Mouse (Mus musculus) ES-E14 (cell line): Measurements from ENCODE around the gene Ggnbp2. TPM values are rescaled to one million over a fixed set of nuclear protein-coding genes. Genes with fewer than 3 reads are reported as not detected.
A peak's percentile ranks its signal among the peaks of the same experiment; 100 is the strongest.

Experiments
- DNase-seq: peaks from one replicate; pipeline ENCODE4 v3.0.0-alpha.2; 2013; ENCODE audit warnings: low read depth, low spot score
- H3K27ac ChIP-seq: 2 replicates; pipeline ENCODE4 v1.5.1; 2012; ENCODE audit warnings: low read depth, mild to moderate bottlenecking, low read length, moderate library complexity, mixed read lengths; ENCODE audit not compliant: poor library complexity, insufficient read depth, severe bottlenecking
- H3K36me3 ChIP-seq: 2 replicates; pipeline ENCODE4 v1.6.1; 2012; ENCODE audit warnings: mild to moderate bottlenecking, low read length, moderate library complexity, mixed read lengths; ENCODE audit not compliant: control insufficient read depth, poor library complexity, insufficient read depth, severe bottlenecking
- H3K4me1 ChIP-seq, 2 experiments: fragments of 150-350 bp in 1 of 2; sonication (generic) in 1 of 2; 2 replicates each; pipeline ENCODE4 v1.6.1; 2012; ENCODE audit warnings: low read length in 2 of 2, mild to moderate bottlenecking in 1 of 2, mixed read lengths in 1 of 2; ENCODE audit not compliant: control insufficient read depth in 2 of 2, insufficient read depth in 2 of 2, poor library complexity in 1 of 2
- H3K4me3 ChIP-seq, 2 experiments: fragments of 150-350 bp in 1 of 2; sonication (generic) in 1 of 2; 2 replicates each; pipeline ENCODE4 v1.5.1; 2012; ENCODE audit warnings: low read length in 2 of 2, low read depth in 1 of 2, mild to moderate bottlenecking in 1 of 2, mixed read lengths in 1 of 2; ENCODE audit not compliant: insufficient read depth in 1 of 2, poor library complexity in 1 of 2, severe bottlenecking in 1 of 2
- H3K9ac ChIP-seq: 2 replicates; pipeline ENCODE4 v1.6.1; 2012; ENCODE audit warnings: low read depth, mild to moderate bottlenecking, low read length, mixed read lengths; ENCODE audit not compliant: poor library complexity, insufficient read depth, severe bottlenecking
- H3K9me3 ChIP-seq: fragments of 150-350 bp; sonication (generic); 2 replicates; pipeline ENCODE4 v1.6.1; 2012; ENCODE audit warnings: low read depth, mild to moderate bottlenecking, low read length; ENCODE audit not compliant: control insufficient read depth, insufficient read depth
- CHD2 ChIP-seq: IDR thresholded peaks from 2 replicates; pipeline ENCODE4 v1.6.1; 2014; ENCODE audit warnings: mild to moderate bottlenecking, low read depth, low read length, inconsistent platforms
- HCFC1 ChIP-seq: IDR thresholded peaks from 2 replicates; pipeline ENCODE4 v1.6.1; 2012; ENCODE audit warnings: low read length, inconsistent platforms, borderline replicate concordance; ENCODE audit not compliant: insufficient read depth
- MAFK ChIP-seq: IDR thresholded peaks from 2 replicates; pipeline ENCODE4 v1.6.1; 2014; ENCODE audit warnings: mild to moderate bottlenecking, low read depth, low read length, inconsistent platforms; ENCODE audit not compliant: insufficient read depth
- ZC3H11A ChIP-seq: IDR thresholded peaks from 2 replicates; pipeline ENCODE4 v1.6.1; 2012; ENCODE audit warnings: low read depth, mild to moderate bottlenecking, inconsistent platforms, low read length, borderline replicate concordance
- ZNF384 ChIP-seq: IDR thresholded peaks from 2 replicates; pipeline ENCODE4 v1.6.1; 2012; ENCODE audit warnings: low read depth, low read length, inconsistent platforms
- in situ Hi-C, 2 experiments: fragments of 600-800 bp; cut with MboI; formaldehyde crosslinking; loops; one replicate each; pipeline ENCODE4 v1.15.1; 2025; ENCODE audit warnings: low sequenced_read_pairs in 2 of 2, inconsistent platforms in 1 of 2; ENCODE audit not compliant: unreplicated experiment in 2 of 2
- total RNA-seq: library from RNA; depleted of rRNA; stranded (reverse); fragments of 300-350 nt; gene quantifications from 2 replicates; pipeline ENCODE4 v1.2.3, GENCODE M21; 2012; rRNA removed

Gene Ggnbp2
- total RNA-seq: 38.6 and 59.1 TPM in 2 replicates

- H3K4me3 ChIP-seq: peak within 1 kb of the TSS; percentile 88 to 90
- TF ChIP-seq ZC3H11A (no peak), CHD2 (peak; percentile 92), ZNF384 (no peak), HCFC1 (no peak), MAFK (no peak)
- peaks cover 2% of the 10 kb centered on the region for H3K36me3 ChIP-seq
- peak; percentile 77 for DNase-seq
- H3K9me3 ChIP-seq: no peaks in the 10 kb centered on the region
- in situ Hi-C loops: no loop called here
- H3K4me1 ChIP-seq: peaks cover 2 to 7% of the 10 kb centered on the region in 2 experiments; a peak in 3 of 4 replicates
- H3K9ac ChIP-seq: peak within 1 kb of the TSS; percentile 99
- H3K27ac ChIP-seq: peak within 1 kb of the TSS; percentile 99
Measured at GRCm38 (mm10) chr11:84870337-84871043, at the start of gene Ggnbp2. Ggnbp2 (minus strand) TSS chr11:84870817.

GRCm38 (mm10) chr11:84919951-84920350 is 49.3 kb upstream of the Ggnbp2 start:
- no peaks in the 10 kb centered on the region for H3K9me3 ChIP-seq
- no peak for TF ChIP-seq CHD2
- TF ChIP-seq MAFK: no peak
- no peak overlapping the region for H3K9ac ChIP-seq
- DNase-seq: no peak
- no peak overlapping the region for H3K4me3 ChIP-seq
- no peaks in the 10 kb centered on the region for H3K36me3 ChIP-seq
- no peak overlapping the region for H3K27ac ChIP-seq
- in situ Hi-C loops: loop anchor here in 1 of 2 experiments (5.0 kb wide), 1 partner anchor 62 kb away; no protein-coding TSS in a partner anchor
- peaks cover 0 to 2% of the 10 kb centered on the region in 2 experiments; a peak in 1 of 4 replicates for H3K4me1 ChIP-seq

- DNase-seq: peak; percentile 53
- Histone ChIP-seq H3K4me3 (no peak overlapping the region), H3K4me1 (peaks cover 0 to 2% of the 10 kb centered on the region in 2 experiments; a peak in 1 of 4 replicates), H3K27ac (no peak overlapping the region), H3K36me3 (peaks cover 1% of the 10 kb centered on the region; the same call in 1 of the 2 replicates), H3K9ac (no peak overlapping the region), H3K9me3 (no peaks in the 10 kb centered on the region)
- in situ Hi-C loops: loop anchor here in 1 of 2 experiments (5.0 kb wide), 1 partner anchor 63 kb away; no protein-coding TSS in a partner anchor
- TF ChIP-seq MAFK: no peak
- TF ChIP-seq ZC3H11A: no peak
- no peak for TF ChIP-seq ZNF384
- no peak for TF ChIP-seq CHD2
- TF ChIP-seq HCFC1: no peak
Measured at GRCm38 (mm10) chr11:84919276-84919675, 48.7 kb upstream of the Ggnbp2 start.

- DNase-seq: peak; percentile 78
- H3K9me3 ChIP-seq: no peaks in the 10 kb centered on the region
- H3K4me3 ChIP-seq: no peak overlapping the region
- H3K36me3 ChIP-seq: peaks cover 9% of the 10 kb centered on the region; the same call in 1 of the 2 replicates
- peak overlapping the region; percentile 60; the same call in 1 of the 2 replicates for H3K9ac ChIP-seq
- 0 out of 2 replicates have a peak, but pooled peaks have one; percentile 30 for TF ChIP-seq ZNF384
- no peak for TF ChIP-seq CHD2
- no peak for TF ChIP-seq HCFC1
- TF ChIP-seq MAFK: no peak
- TF ChIP-seq ZC3H11A: peak; percentile 81
- no peak overlapping the region for H3K27ac ChIP-seq
- H3K4me1 ChIP-seq: peaks cover 0 to 2% of the 10 kb centered on the region in 2 experiments; a peak in 1 of 4 replicates
- in situ Hi-C loops: loop anchor here in 1 of 2 experiments (5.0 kb wide), 1 partner anchor 64 kb away; no protein-coding TSS in a partner anchor
Measured at GRCm38 (mm10) chr11:84918425-84918824, 47.8 kb upstream of the Ggnbp2 start.
